8 mouse cellular contexts compared by ENCODE assay signal in the genomic region with DNA sequence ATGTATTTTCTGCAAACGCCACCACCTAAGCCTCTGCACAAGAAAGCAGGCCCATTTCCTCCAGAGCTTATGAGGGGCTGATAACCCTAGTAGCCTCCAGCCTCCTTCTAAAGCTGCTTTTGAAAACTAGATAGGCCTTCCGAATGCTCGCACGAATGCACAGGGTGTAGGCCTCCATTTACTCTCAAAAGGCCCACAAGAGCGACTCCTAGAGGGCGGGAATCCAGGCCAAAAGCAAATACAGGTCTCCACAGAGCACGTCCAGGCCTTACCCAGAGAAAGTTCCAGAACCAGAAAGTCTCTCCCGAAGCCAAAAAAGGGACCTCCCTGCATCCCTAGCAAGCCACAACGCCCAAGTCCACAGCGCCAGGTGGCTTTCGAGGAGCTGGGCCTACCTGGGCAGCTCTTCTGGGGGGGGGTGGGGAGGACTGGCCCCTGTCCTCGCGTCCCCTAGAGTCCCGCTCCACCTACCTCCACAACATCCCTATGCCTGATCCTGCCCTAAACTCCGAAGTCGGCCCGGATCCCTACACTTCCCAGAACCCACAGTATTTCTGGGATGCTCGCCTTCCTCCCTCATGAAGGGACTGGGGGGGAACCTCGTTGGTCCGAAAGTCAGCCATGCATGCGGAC. TPM values are rescaled to one million over a fixed set of nuclear protein-coding genes. Genes with fewer than 3 reads are reported as not detected.
DNase-seq lines count a peak whose midpoint lies in the region; ATAC-seq and TF ChIP-seq lines count a peak whose summit lies in the region.

No protein-coding gene starts in this region.

- peak overlapping the region; percentile 54 for H3K4me3 ChIP-seq in embryonic facial prominence, embryonic 14.5 days (ENCODE audit: low read depth, low read length)
- H3K4me3 ChIP-seq in heart, postnatal 0 days (ENCODE audit: low read depth, low read length): peak overlapping the region; percentile 64
- H3K4me3 ChIP-seq in megakaryocyte, embryonic 14.5 days (replicated peaks): peak overlapping the region; percentile 96

- peaks cover 11% of the 10 kb centered on the region for H3K4me1 ChIP-seq in embryonic facial prominence, embryonic 14.5 days (ENCODE audit: control insufficient read depth, insufficient read depth, low read length)
- peaks cover 11% of the 10 kb centered on the region; the same call in 1 of the 2 replicates for H3K4me1 ChIP-seq in heart, postnatal 0 days (ENCODE audit: control insufficient read depth, insufficient read depth)
- peaks cover 43% of the 10 kb centered on the region for H3K4me1 ChIP-seq in megakaryocyte, embryonic 14.5 days

- no peaks in the 10 kb centered on the region for H3K9me3 ChIP-seq in embryonic facial prominence, embryonic 14.5 days (ENCODE audit: control insufficient read depth, low read length)
- H3K9me3 ChIP-seq in heart, postnatal 0 days (replicated peaks; ENCODE audit: control insufficient read depth, low read length): no peaks in the 10 kb centered on the region
- H3K9me3 ChIP-seq in megakaryocyte, embryonic 14.5 days: no peaks in the 10 kb centered on the region

- peak; percentile 17 to 19 for DNase-seq in frontal cortex, postnatal 10 days (ENCODE audit: low spot score in 2 of 2)
- DNase-seq in frontal cortex, postnatal 14 days (ENCODE audit: low spot score in 2 of 2): no peak
- peak; percentile 18 for DNase-seq in adrenal gland, postnatal 25 days
- peak; percentile 53 for DNase-seq in embryonic facial prominence, embryonic 14.5 days (ENCODE audit: low spot score)
- peak; percentile 27 for DNase-seq in heart, postnatal 0 days (ENCODE audit: low spot score)
- peak; percentile 49 to 67 for DNase-seq in kidney, postnatal 36 days
- DNase-seq in spleen, postnatal 36 days (ENCODE audit: low spot score in 2 of 2): peak; percentile 34 to 43

- H3K36me3 ChIP-seq in embryonic facial prominence, embryonic 14.5 days (ENCODE audit: control insufficient read depth, insufficient read depth, low read length): peaks cover 12% of the 10 kb centered on the region; the same call in 1 of the 2 replicates
- H3K36me3 ChIP-seq in heart, postnatal 0 days (replicated peaks; ENCODE audit: control insufficient read depth, insufficient read depth, low read length): 0 out of 2 replicates have a peak, but pooled peaks cover 6% of the 10 kb centered on the region
- peaks cover 35% of the 10 kb centered on the region for H3K36me3 ChIP-seq in megakaryocyte, embryonic 14.5 days (replicated peaks; ENCODE audit: low read length)

- TF ChIP-seq CTCF in heart, postnatal 0 days (IDR thresholded peaks at IDR 0.05; ENCODE audit: low read depth): no peak

- H3K9ac ChIP-seq in embryonic facial prominence, embryonic 14.5 days (ENCODE audit: low read depth, low read length): peak overlapping the region; percentile 70
- peak overlapping the region; percentile 69 for H3K9ac ChIP-seq in heart, postnatal 0 days (replicated peaks; ENCODE audit: low read depth, low read length)

- H3K27me3 ChIP-seq in embryonic facial prominence, embryonic 14.5 days (replicated peaks; ENCODE audit: control insufficient read depth, insufficient read depth, low read length): no peaks in the 10 kb centered on the region
- H3K27me3 ChIP-seq in heart, postnatal 0 days (ENCODE audit: control insufficient read depth, insufficient read depth, low read length): no peaks in the 10 kb centered on the region
- peaks cover 16% of the 10 kb centered on the region for H3K27me3 ChIP-seq in megakaryocyte, embryonic 14.5 days (replicated peaks)

- 28% methylated on average over 18 of the region's 21 CpGs for WGBS in embryonic facial prominence, embryonic 14.5 days
- 25% methylated on average over 21 of the region's 21 CpGs for WGBS in heart, postnatal 0 days

- TF ChIP-seq EP300 in heart, postnatal 0 days (IDR thresholded peaks at IDR 0.05; ENCODE audit: low read depth): no peak

- peak overlapping the region; percentile 84 for H3K27ac ChIP-seq in embryonic facial prominence, embryonic 14.5 days (replicated peaks; ENCODE audit: low read depth, low read length)
- peak overlapping the region; percentile 86 for H3K27ac ChIP-seq in heart, postnatal 0 days (ENCODE audit: low read depth)

- ATAC-seq in embryonic facial prominence, embryonic 14.5 days (ENCODE audit: low read depth): peak; percentile 30; the same call in 1 of the 2 replicates
- ATAC-seq in heart, postnatal 0 days (ENCODE audit: insufficient read depth, low read depth): peak; percentile 18

- peak overlapping the region; percentile 58 for H3K4me2 ChIP-seq in embryonic facial prominence, embryonic 14.5 days (ENCODE audit: low read depth, low read length)
- peak overlapping the region; percentile 71 for H3K4me2 ChIP-seq in heart, postnatal 0 days (ENCODE audit: low read depth, low read length)

RNA-seq across cellular contexts. Expression of gene Bcap31, which starts 0.4 kb away (rescaled TPM):
- 250 and 262 TPM in 2 replicates for total RNA-seq in adrenal gland, postnatal 25 days (2021)
- polyA plus RNA-seq in embryonic facial prominence, embryonic 14.5 days (2014; fragmentation: Nextera tagmentation; extraction: Ambion mirVana): 240 and 244 TPM in 2 replicates
- total RNA-seq in heart, postnatal 0 days (2014; rRNA removed; ENCODE audit: low replicate concordance): 65.5 and 65.7 TPM in 2 replicates
- polyA plus RNA-seq in heart, postnatal 0 days (2015; fragmentation: Nextera tagmentation; extraction: Ambion mirVana): 148 and 159 TPM in 2 replicates
- 18.5 and 52.2 TPM in 2 replicates for polyA plus RNA-seq in megakaryocyte, embryonic 14.5 days (2012; ENCODE audit: insufficient read depth, low replicate concordance)

RNA-seq across cellular contexts. Expression of gene Abcd1, which starts 0.8 kb away (rescaled TPM):
- total RNA-seq in adrenal gland, postnatal 25 days (2021): 29.7 and 37.0 TPM in 2 replicates
- polyA plus RNA-seq in embryonic facial prominence, embryonic 14.5 days (2014; fragmentation: Nextera tagmentation; extraction: Ambion mirVana): 14.7 and 15.7 TPM in 2 replicates
- total RNA-seq in heart, postnatal 0 days (2014; rRNA removed; ENCODE audit: low replicate concordance): 22.0 and 27.4 TPM in 2 replicates
- polyA plus RNA-seq in heart, postnatal 0 days (2015; fragmentation: Nextera tagmentation; extraction: Ambion mirVana): 14.1 and 14.3 TPM in 2 replicates
- 35.2 and 45.1 TPM in 2 replicates for polyA plus RNA-seq in megakaryocyte, embryonic 14.5 days (2012; ENCODE audit: insufficient read depth, low replicate concordance)

RNA-seq across cellular contexts. Expression of gene Plxnb3, which starts 41.3 kb away (rescaled TPM):
- 0.52 and 0.57 TPM in 2 replicates for total RNA-seq in adrenal gland, postnatal 25 days (2021)
- 0.90 and 1.1 TPM in 2 replicates for polyA plus RNA-seq in embryonic facial prominence, embryonic 14.5 days (2014; fragmentation: Nextera tagmentation; extraction: Ambion mirVana)
- total RNA-seq in heart, postnatal 0 days (2014; rRNA removed; ENCODE audit: low replicate concordance): 0.31 and 3.4 TPM in 2 replicates
- polyA plus RNA-seq in heart, postnatal 0 days (2015; fragmentation: Nextera tagmentation; extraction: Ambion mirVana): 0.67 and 0.81 TPM in 2 replicates
- polyA plus RNA-seq in megakaryocyte, embryonic 14.5 days (2012; ENCODE audit: insufficient read depth, low replicate concordance): 1.2 and 3.1 TPM in 2 replicates

RNA-seq across cellular contexts. Expression of gene Slc6a8, which starts 42.6 kb away (rescaled TPM):
- 64.2 and 70.4 TPM in 2 replicates for total RNA-seq in adrenal gland, postnatal 25 days (2021)
- 8.8 and 10.1 TPM in 2 replicates for polyA plus RNA-seq in embryonic facial prominence, embryonic 14.5 days (2014; fragmentation: Nextera tagmentation; extraction: Ambion mirVana)
- total RNA-seq in heart, postnatal 0 days (2014; rRNA removed; ENCODE audit: low replicate concordance): 99.7 and 138 TPM in 2 replicates
- polyA plus RNA-seq in heart, postnatal 0 days (2015; fragmentation: Nextera tagmentation; extraction: Ambion mirVana): 11.0 and 11.9 TPM in 2 replicates
- 0.78 and 3.9 TPM in 2 replicates for polyA plus RNA-seq in megakaryocyte, embryonic 14.5 days (2012; ENCODE audit: insufficient read depth, low replicate concordance)

RNA-seq across cellular contexts. Expression of gene Pnck, which starts 55.7 kb away (rescaled TPM):
- total RNA-seq in adrenal gland, postnatal 25 days (2021): 9.4 TPM in 2 replicates
- 16.6 and 19.9 TPM in 2 replicates for polyA plus RNA-seq in embryonic facial prominence, embryonic 14.5 days (2014; fragmentation: Nextera tagmentation; extraction: Ambion mirVana)
- 2.7 and 14.8 TPM in 2 replicates for total RNA-seq in heart, postnatal 0 days (2014; rRNA removed; ENCODE audit: low replicate concordance)
- polyA plus RNA-seq in heart, postnatal 0 days (2015; fragmentation: Nextera tagmentation; extraction: Ambion mirVana): 9.9 and 12.0 TPM in 2 replicates
- polyA plus RNA-seq in megakaryocyte, embryonic 14.5 days (2012; ENCODE audit: insufficient read depth, low replicate concordance): not detected in 2 replicates

Comparison
In these comparisons a context has a peak if more than half of its experiments do, and no peak if none do; other contexts are left out.
1. DNase-seq: peak in frontal cortex, postnatal 10 days (2 of 2), adrenal gland, postnatal 25 days (single experiment), embryonic facial prominence, embryonic 14.5 days (single experiment), heart, postnatal 0 days (single experiment), kidney, postnatal 36 days (2 of 2) and spleen, postnatal 36 days (2 of 2); none in frontal cortex, postnatal 14 days (0 of 2).
2. Peak in every context shown above with its lines, with median percentiles within 50 percentile points of each other: H3K4me3 ChIP-seq.